Mouse (Mus musculus) ES-E14 (cell line): ENCODE measurements around the gene Cyp26c1. TPM values are rescaled to one million over a fixed set of nuclear protein-coding genes. Genes with fewer than 3 reads are reported as not detected.

Experiments
- DNase-seq: peaks from one replicate; pipeline ENCODE4 v3.0.0-alpha.2; 2013; ENCODE audit warnings: low read depth, low spot score
- H3K27ac ChIP-seq: 2 replicates; pipeline ENCODE4 v1.5.1; 2012; ENCODE audit warnings: low read depth, mild to moderate bottlenecking, low read length, moderate library complexity, mixed read lengths; ENCODE audit not compliant: poor library complexity, insufficient read depth, severe bottlenecking
- H3K36me3 ChIP-seq: 2 replicates; pipeline ENCODE4 v1.6.1; 2012; ENCODE audit warnings: mild to moderate bottlenecking, low read length, moderate library complexity, mixed read lengths; ENCODE audit not compliant: control insufficient read depth, poor library complexity, insufficient read depth, severe bottlenecking
- H3K4me1 ChIP-seq, 2 experiments: fragments of 150-350 bp in 1 of 2; sonication (generic) in 1 of 2; 2 replicates each; pipeline ENCODE4 v1.6.1; 2012; ENCODE audit warnings: low read length in 2 of 2, mild to moderate bottlenecking in 1 of 2, mixed read lengths in 1 of 2; ENCODE audit not compliant: control insufficient read depth in 2 of 2, insufficient read depth in 2 of 2, poor library complexity in 1 of 2
- H3K4me3 ChIP-seq, 2 experiments: fragments of 150-350 bp in 1 of 2; sonication (generic) in 1 of 2; 2 replicates each; pipeline ENCODE4 v1.5.1; 2012; ENCODE audit warnings: low read length in 2 of 2, low read depth in 1 of 2, mild to moderate bottlenecking in 1 of 2, mixed read lengths in 1 of 2; ENCODE audit not compliant: insufficient read depth in 1 of 2, poor library complexity in 1 of 2, severe bottlenecking in 1 of 2
- H3K9ac ChIP-seq: 2 replicates; pipeline ENCODE4 v1.6.1; 2012; ENCODE audit warnings: low read depth, mild to moderate bottlenecking, low read length, mixed read lengths; ENCODE audit not compliant: poor library complexity, insufficient read depth, severe bottlenecking
- H3K9me3 ChIP-seq: fragments of 150-350 bp; sonication (generic); 2 replicates; pipeline ENCODE4 v1.6.1; 2012; ENCODE audit warnings: low read depth, mild to moderate bottlenecking, low read length; ENCODE audit not compliant: control insufficient read depth, insufficient read depth
- CHD2 ChIP-seq: IDR thresholded peaks from 2 replicates; pipeline ENCODE4 v1.6.1; 2014; ENCODE audit warnings: mild to moderate bottlenecking, low read depth, low read length, inconsistent platforms
- HCFC1 ChIP-seq: IDR thresholded peaks from 2 replicates; pipeline ENCODE4 v1.6.1; 2012; ENCODE audit warnings: low read length, inconsistent platforms, borderline replicate concordance; ENCODE audit not compliant: insufficient read depth
- MAFK ChIP-seq: IDR thresholded peaks from 2 replicates; pipeline ENCODE4 v1.6.1; 2014; ENCODE audit warnings: mild to moderate bottlenecking, low read depth, low read length, inconsistent platforms; ENCODE audit not compliant: insufficient read depth
- ZC3H11A ChIP-seq: IDR thresholded peaks from 2 replicates; pipeline ENCODE4 v1.6.1; 2012; ENCODE audit warnings: low read depth, mild to moderate bottlenecking, inconsistent platforms, low read length, borderline replicate concordance
- ZNF384 ChIP-seq: IDR thresholded peaks from 2 replicates; pipeline ENCODE4 v1.6.1; 2012; ENCODE audit warnings: low read depth, low read length, inconsistent platforms
- in situ Hi-C, 2 experiments: fragments of 600-800 bp; cut with MboI; formaldehyde crosslinking; loops; one replicate each; pipeline ENCODE4 v1.15.1; 2025; ENCODE audit warnings: low sequenced_read_pairs in 2 of 2, inconsistent platforms in 1 of 2; ENCODE audit not compliant: unreplicated experiment in 2 of 2
- total RNA-seq: library from RNA; depleted of rRNA; stranded (reverse); fragments of 300-350 nt; gene quantifications from 2 replicates; pipeline ENCODE4 v1.2.3, GENCODE M21; 2012; rRNA removed

The Cyp26c1 gene
- 0.31 and 0.32 TPM in 2 replicates for total RNA-seq

GRCm38 (mm10) chr19:37685281-37685680 is at the start of gene Cyp26c1:
Gene Cyp26c1, plus strand, starts transcription at chr19:37685581.
- no peak for DNase-seq

GRCm38 (mm10) chr19:37647994-37648393 is 37.4 kb upstream of the Cyp26c1 start:
- Histone ChIP-seq H3K27ac (no peak overlapping the region), H3K36me3 (no peaks in the 10 kb centered on the region), H3K9ac (no peak overlapping the region), H3K4me1 (no peaks in the 10 kb centered on the region), H3K4me3 (no peak overlapping the region), H3K9me3 (no peaks in the 10 kb centered on the region)
- DNase-seq: no peak
- TF ChIP-seq CHD2 (no peak), MAFK (no peak), ZNF384 (no peak), ZC3H11A (no peak), HCFC1 (no peak)
- in situ Hi-C loops: no loop called here

More at GRCm38 (mm10) chr19:37685281-37685680, at the start of gene Cyp26c1:
- no peaks in the 10 kb centered on the region for H3K36me3 ChIP-seq
- no peak within 1 kb of the TSS for H3K9ac ChIP-seq
- H3K9me3 ChIP-seq: no peaks in the 10 kb centered on the region
- peak within 1 kb of the TSS in 1 of 2 experiments; percentile 38; a peak in 1 of 4 replicates for H3K4me3 ChIP-seq
- peaks cover 2 to 7% of the 10 kb centered on the region in 2 experiments; a peak in 2 of 4 replicates for H3K4me1 ChIP-seq
- in situ Hi-C loops: no loop called here
- H3K27ac ChIP-seq: no peak within 1 kb of the TSS
- no peak for TF ChIP-seq CHD2
- no peak for TF ChIP-seq MAFK
- no peak for TF ChIP-seq ZC3H11A
- TF ChIP-seq HCFC1: no peak
- TF ChIP-seq ZNF384: no peak

- Histone ChIP-seq H3K4me1 (no peaks in the 10 kb centered on the region), H3K4me3 (no peak overlapping the region), H3K27ac (no peak overlapping the region), H3K9me3 (no peaks in the 10 kb centered on the region), H3K36me3 (no peaks in the 10 kb centered on the region; the same call in 1 of the 2 replicates), H3K9ac (no peak overlapping the region)
- no peak for TF ChIP-seq CHD2
- TF ChIP-seq ZC3H11A: no peak
- TF ChIP-seq MAFK: no peak
- no peak for TF ChIP-seq ZNF384
- no peak for TF ChIP-seq HCFC1
- in situ Hi-C loops: no loop called here
- no peak for DNase-seq
These were observed 34.9 kb upstream of the Cyp26c1 start for GRCm38 (mm10) chr19:37650526-37650925.

- H3K9ac ChIP-seq: no peak overlapping the region
- H3K9me3 ChIP-seq: no peaks in the 10 kb centered on the region
- no peaks in the 10 kb centered on the region; the same call in 1 of the 2 replicates for H3K36me3 ChIP-seq
- 0 out of 4 replicates have a peak, but pooled peaks cover 0 to 2% of the 10 kb centered on the region in 2 experiments for H3K4me1 ChIP-seq
- TF ChIP-seq MAFK (no peak), CHD2 (no peak), ZNF384 (no peak), HCFC1 (no peak), ZC3H11A (no peak)
- H3K4me3 ChIP-seq: no peak overlapping the region
- in situ Hi-C loops: no loop called here
- no peak for DNase-seq
- 0 out of 2 replicates have a peak overlapping the region, but pooled peaks have one; percentile 28 for H3K27ac ChIP-seq
These were observed 31.4 kb upstream of the Cyp26c1 start for GRCm38 (mm10) chr19:37654012-37654411.

GRCm38 (mm10) chr19:37656441-37656840 is 28.9 kb upstream of the Cyp26c1 start:
- Histone ChIP-seq H3K4me3 (no peak overlapping the region), H3K9me3 (no peaks in the 10 kb centered on the region), H3K9ac (no peak overlapping the region), H3K27ac (no peak overlapping the region), H3K36me3 (no peaks in the 10 kb centered on the region; the same call in 1 of the 2 replicates), H3K4me1 (peaks cover 2 to 4% of the 10 kb centered on the region in 2 experiments; a peak in 1 of 4 replicates)
- TF ChIP-seq ZC3H11A: no peak
- no peak for TF ChIP-seq ZNF384
- TF ChIP-seq CHD2: no peak
- TF ChIP-seq HCFC1: no peak
- TF ChIP-seq MAFK: no peak
- in situ Hi-C loops: no loop called here
- no peak for DNase-seq
